Mouse (Mus musculus) hindbrain, embryonic 13.5 days (tissue): Measurements from ENCODE around the gene Pde11a. TPM values are rescaled to one million over a fixed set of nuclear protein-coding genes. Genes with fewer than 3 reads are reported as not detected.

Experiments used
- ATAC-seq: fragments of 200-750 bp; cut with Nextera tagmentation; 2 replicates; pipeline ENCODE4 v1.8.0; 2017; ENCODE audit warnings: moderate TSS enrichment; ENCODE audit not compliant: low FRiP score
- H3K27ac ChIP-seq: fragments of 300-500 bp; sonication (generic); 2 replicates; pipeline ENCODE4 v1.5.1; 2015; ENCODE audit warnings: inconsistent platforms, mild to moderate bottlenecking, moderate library complexity
- H3K27me3 ChIP-seq: fragments of 300-500 bp; sonication (generic); 2 replicates; pipeline ENCODE4 v1.6.1; 2015; ENCODE audit warnings: mild to moderate bottlenecking, inconsistent platforms
- H3K36me3 ChIP-seq: fragments of 300-500 bp; sonication (generic); 2 replicates; pipeline ENCODE4 v1.6.1; 2015; ENCODE audit warnings: mild to moderate bottlenecking, inconsistent platforms
- H3K4me1 ChIP-seq: fragments of 300-500 bp; sonication (generic); replicated peaks from 2 replicates; pipeline ENCODE4 v1.6.1; 2015; ENCODE audit warnings: inconsistent platforms
- H3K4me2 ChIP-seq: fragments of 300-500 bp; sonication (generic); 2 replicates; pipeline ENCODE4 v1.6.1; 2015; ENCODE audit warnings: inconsistent platforms, mild to moderate bottlenecking, moderate library complexity
- H3K4me3 ChIP-seq: fragments of 300-500 bp; sonication (generic); 2 replicates; pipeline ENCODE4 v1.5.1; 2015; ENCODE audit warnings: mild to moderate bottlenecking, inconsistent platforms
- H3K9ac ChIP-seq: fragments of 300-500 bp; sonication (generic); 2 replicates; pipeline ENCODE4 v1.6.1; 2015; ENCODE audit warnings: mild to moderate bottlenecking, inconsistent platforms
- H3K9me3 ChIP-seq: fragments of 300-500 bp; sonication (generic); 2 replicates; pipeline ENCODE4 v1.6.1; 2016; ENCODE audit warnings: inconsistent platforms
- WGBS: fragments of 180-500 bp; shearing (Covaris S2); methylation state at CpG from one replicate; pipeline ENCODE4 v1.1.7; 2015; 5-methylcytosine and 5-hydroxymethylcytosine counted together
- polyA plus RNA-seq: library from polyadenylated mRNA; unstranded; fragments of >200 nt; fragmentation: Nextera tagmentation; extraction: Ambion mirVana; gene quantifications from 2 replicates; pipeline ENCODE4 v1.2.1, GENCODE M21; 2015

The Pde11a gene
- 1.6 TPM in 2 replicates for polyA plus RNA-seq

- Histone ChIP-seq H3K27ac (no peak within 1 kb of the TSS), H3K4me2 (peak within 1 kb of the TSS; percentile 95), H3K36me3 (no peaks in the 10 kb centered on the region), H3K9me3 (no peaks in the 10 kb centered on the region), H3K27me3 (peaks cover 30% of the 10 kb centered on the region), H3K4me1 (peaks cover 9% of the 10 kb centered on the region), H3K4me3 (peak within 1 kb of the TSS; percentile 51), H3K9ac (peak within 1 kb of the TSS; percentile 76)
- peak; percentile 77 for ATAC-seq
- 21% methylated on average over 41 of the region's 41 CpGs for WGBS
Observed at GRCm38 (mm10) chr2:76338215-76339156, at the start of gene Pde11a. Gene Pde11a, minus strand, starts transcription at chr2:76338774.

GRCm38 (mm10) chr2:76386531-76386930 is 48.0 kb upstream of the Pde11a start:
- Histone ChIP-seq H3K27me3 (no peaks in the 10 kb centered on the region), H3K36me3 (peaks cover 40% of the 10 kb centered on the region), H3K4me2 (no peak overlapping the region), H3K4me3 (no peak overlapping the region), H3K9ac (no peak overlapping the region), H3K4me1 (no peaks in the 10 kb centered on the region), H3K9me3 (no peaks in the 10 kb centered on the region), H3K27ac (no peak overlapping the region)
- no peak for ATAC-seq

GRCm38 (mm10) chr2:76378646-76379045 is 40.1 kb upstream of the Pde11a start:
- Histone ChIP-seq H3K27me3 (no peaks in the 10 kb centered on the region), H3K9me3 (no peaks in the 10 kb centered on the region), H3K4me3 (no peak overlapping the region), H3K27ac (no peak overlapping the region), H3K4me1 (no peaks in the 10 kb centered on the region), H3K4me2 (no peak overlapping the region), H3K9ac (no peak overlapping the region), H3K36me3 (peaks cover 84% of the 10 kb centered on the region)
- WGBS = 96% methylated on average over 19 of the region's 19 CpGs
- ATAC-seq = no peak

- H3K9me3 ChIP-seq = no peaks in the 10 kb centered on the region
- H3K4me1 ChIP-seq = peaks cover 14% of the 10 kb centered on the region
- H3K4me2 ChIP-seq = no peak overlapping the region
- no peaks in the 10 kb centered on the region for H3K27me3 ChIP-seq
- no peak for ATAC-seq
- H3K4me3 ChIP-seq = no peak overlapping the region
- no peak overlapping the region for H3K27ac ChIP-seq
- H3K9ac ChIP-seq = no peak overlapping the region
- H3K36me3 ChIP-seq = peaks cover 66% of the 10 kb centered on the region
- WGBS = 95% methylated on average over 6 of the region's 6 CpGs
Observed at GRCm38 (mm10) chr2:76374544-76375206, 36.1 kb upstream of the Pde11a start.

GRCm38 (mm10) chr2:76372244-76372643 is 33.7 kb upstream of the Pde11a start:
- H3K27me3 ChIP-seq = no peaks in the 10 kb centered on the region
- no peaks in the 10 kb centered on the region for H3K9me3 ChIP-seq
- H3K4me1 ChIP-seq = peaks cover 18% of the 10 kb centered on the region
- H3K9ac ChIP-seq = no peak overlapping the region
- no peak overlapping the region for H3K4me3 ChIP-seq
- peaks cover 46% of the 10 kb centered on the region for H3K36me3 ChIP-seq
- 91% methylated on average over 4 of the region's 4 CpGs for WGBS
- no peak overlapping the region for H3K4me2 ChIP-seq
- no peak overlapping the region for H3K27ac ChIP-seq
- no peak for ATAC-seq

GRCm38 (mm10) chr2:76370656-76370922 is 32.0 kb upstream of the Pde11a start:
- no peak for ATAC-seq
- Histone ChIP-seq H3K4me3 (peak overlapping the region; percentile 98), H3K9me3 (no peaks in the 10 kb centered on the region), H3K27ac (peak overlapping the region; percentile 83; the same call in 1 of the 2 replicates), H3K27me3 (no peaks in the 10 kb centered on the region), H3K4me2 (peak overlapping the region; percentile 98), H3K36me3 (peaks cover 35% of the 10 kb centered on the region), H3K9ac (peak overlapping the region; percentile 94), H3K4me1 (peaks cover 18% of the 10 kb centered on the region)
- 5% methylated on average over 7 of the region's 7 CpGs for WGBS

GRCm38 (mm10) chr2:76369821-76370655 is 31.5 kb upstream of the Pde11a start, which contains the start of gene Rbm45:
Gene Rbm45, plus strand, starts transcription at chr2:76369984.
- Histone ChIP-seq H3K4me3 (peak within 1 kb of the TSS; percentile 98), H3K36me3 (peaks cover 29% of the 10 kb centered on the region), H3K4me2 (peak within 1 kb of the TSS; percentile 98), H3K9me3 (no peaks in the 10 kb centered on the region), H3K27me3 (no peaks in the 10 kb centered on the region), H3K4me1 (peaks cover 18% of the 10 kb centered on the region), H3K27ac (peak within 1 kb of the TSS; percentile 83), H3K9ac (peak within 1 kb of the TSS; percentile 94)
- WGBS = under 1% methylated on average over 61 of the region's 61 CpGs
- peak; percentile 91 for ATAC-seq

- H3K4me2 ChIP-seq = no peak overlapping the region
- H3K4me3 ChIP-seq = no peak overlapping the region
- H3K9ac ChIP-seq = no peak overlapping the region
- WGBS = 79% methylated on average over 13 of the region's 13 CpGs
- no peak for ATAC-seq
- no peaks in the 10 kb centered on the region for H3K27me3 ChIP-seq
- H3K9me3 ChIP-seq = no peaks in the 10 kb centered on the region
- no peak overlapping the region for H3K27ac ChIP-seq
- peaks cover 19% of the 10 kb centered on the region for H3K36me3 ChIP-seq
- peaks cover 18% of the 10 kb centered on the region for H3K4me1 ChIP-seq
Observed at GRCm38 (mm10) chr2:76368861-76369660, 30.5 kb upstream of the Pde11a start.

- peaks cover 18% of the 10 kb centered on the region for H3K4me1 ChIP-seq
- no peak for ATAC-seq
- 16% methylated on average over 9 of the region's 9 CpGs for WGBS
- no peak overlapping the region for H3K4me2 ChIP-seq
- no peak overlapping the region for H3K27ac ChIP-seq
- H3K4me3 ChIP-seq = no peak overlapping the region
- no peaks in the 10 kb centered on the region; the same call in 1 of the 2 replicates for H3K9me3 ChIP-seq
- H3K9ac ChIP-seq = no peak overlapping the region
- H3K36me3 ChIP-seq = peaks cover 5% of the 10 kb centered on the region
- H3K27me3 ChIP-seq = no peaks in the 10 kb centered on the region
Observed at GRCm38 (mm10) chr2:76367188-76367922, 28.8 kb upstream of the Pde11a start.

- H3K4me3 ChIP-seq = no peak overlapping the region
- H3K9ac ChIP-seq = no peak overlapping the region
- WGBS = 74% methylated on average over 4 of the region's 4 CpGs
- no peaks in the 10 kb centered on the region; the same call in 1 of the 2 replicates for H3K9me3 ChIP-seq
- H3K27ac ChIP-seq = no peak overlapping the region
- H3K36me3 ChIP-seq = no peaks in the 10 kb centered on the region
- H3K4me1 ChIP-seq = peaks cover 9% of the 10 kb centered on the region
- ATAC-seq = no peak
- H3K4me2 ChIP-seq = no peak overlapping the region
- no peaks in the 10 kb centered on the region for H3K27me3 ChIP-seq
Observed at GRCm38 (mm10) chr2:76365811-76366210, 27.2 kb upstream of the Pde11a start.

GRCm38 (mm10) chr2:76362111-76362510 is 23.5 kb upstream of the Pde11a start:
- Histone ChIP-seq H3K27me3 (no peaks in the 10 kb centered on the region), H3K4me2 (no peak overlapping the region), H3K4me1 (no peaks in the 10 kb centered on the region), H3K9ac (no peak overlapping the region), H3K9me3 (no peaks in the 10 kb centered on the region; the same call in 1 of the 2 replicates), H3K27ac (no peak overlapping the region), H3K4me3 (no peak overlapping the region), H3K36me3 (no peaks in the 10 kb centered on the region)
- ATAC-seq = no peak
- 63% methylated on average over 2 of the region's 2 CpGs for WGBS
